Mouse (Mus musculus) frontal cortex, postnatal 36 days (tissue): ENCODE measurements around the gene Hmga1b.
A peak's percentile ranks its signal among the peaks of the same experiment; 100 is the strongest.
"Not testable (repeated sequence)": the region's sequence is repeated elsewhere in the genome, so short reads cannot be mapped to it uniquely, and the experiment has no call there.

Source experiments
- DNase-seq, 2 experiments: peaks; one replicate each; pipeline ENCODE4 v3.0.0; 2022; ENCODE audit warnings: low spot score in 2 of 2

Hmga1b gene

DNA sequence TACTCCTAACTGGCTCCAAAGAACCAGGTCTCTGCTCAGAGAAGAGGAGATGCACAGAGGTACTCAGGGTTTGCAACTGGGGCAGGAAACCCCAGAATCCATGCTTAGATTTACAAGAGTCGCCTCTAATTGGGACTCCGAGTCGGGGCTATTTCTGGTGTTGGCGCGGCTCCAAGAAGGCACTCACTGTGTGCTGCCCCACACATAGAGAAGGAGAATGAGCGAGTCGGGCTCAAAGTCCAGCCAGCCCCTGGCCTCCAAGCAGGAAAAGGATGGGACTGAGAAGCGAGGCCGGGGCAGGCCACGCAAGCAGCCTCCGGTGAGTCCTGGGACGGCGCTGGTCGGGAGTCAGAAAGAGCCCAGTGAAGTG lies at the start of gene Hmga1b:
Gene Hmga1b (plus strand): TSS at position 123 of the 370 bp plus-strand sequence.
- not testable (repeated sequence) for DNase-seq

GRCm38 (mm10) chr11:120713580-120714518 lies 48.7 kb upstream of the Hmga1b start, which contains the start of the genes Cenpx and Lrrc45:
Cenpx (minus strand) TSS chr11:120713738.
Lrrc45 (plus strand) TSS chr11:120713925.
- DNase-seq = peak; percentile 97 to 98

- DNase-seq = no peak
These were observed 48.0 kb upstream of the Hmga1b start for GRCm38 (mm10) chr11:120714546-120714945.

- no peak for DNase-seq
These were observed 47.5 kb upstream of the Hmga1b start for GRCm38 (mm10) chr11:120715131-120715530.

DNA sequence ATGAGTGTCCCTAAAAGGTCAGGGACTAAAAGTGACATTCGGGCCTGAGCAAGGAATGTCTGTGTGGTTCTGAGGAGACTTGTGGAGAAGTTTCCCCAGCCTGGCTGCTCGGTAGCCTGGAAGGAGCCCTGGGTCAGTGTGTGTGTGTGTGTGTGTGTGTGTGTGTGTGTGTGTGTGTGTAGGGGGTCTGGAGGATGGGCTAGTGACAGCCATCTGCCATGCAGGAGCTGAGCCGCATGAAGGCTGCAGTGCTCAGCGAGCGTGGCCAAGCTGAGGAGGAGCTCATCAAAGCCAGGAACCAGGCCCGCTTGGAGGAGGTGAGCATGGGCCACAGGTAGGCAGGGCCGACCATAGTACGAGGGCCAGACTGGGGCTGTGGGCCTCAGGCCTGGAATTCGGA lies 43.4 kb upstream of the Hmga1b start:
- DNase-seq = no peak

- no peak for DNase-seq
These were observed 42.7 kb upstream of the Hmga1b start for GRCm38 (mm10) chr11:120719841-120720376.

- DNase-seq = peak; percentile 82 to 91
These were observed 42.1 kb upstream of the Hmga1b start for GRCm38 (mm10) chr11:120720450-120720849.

DNA sequence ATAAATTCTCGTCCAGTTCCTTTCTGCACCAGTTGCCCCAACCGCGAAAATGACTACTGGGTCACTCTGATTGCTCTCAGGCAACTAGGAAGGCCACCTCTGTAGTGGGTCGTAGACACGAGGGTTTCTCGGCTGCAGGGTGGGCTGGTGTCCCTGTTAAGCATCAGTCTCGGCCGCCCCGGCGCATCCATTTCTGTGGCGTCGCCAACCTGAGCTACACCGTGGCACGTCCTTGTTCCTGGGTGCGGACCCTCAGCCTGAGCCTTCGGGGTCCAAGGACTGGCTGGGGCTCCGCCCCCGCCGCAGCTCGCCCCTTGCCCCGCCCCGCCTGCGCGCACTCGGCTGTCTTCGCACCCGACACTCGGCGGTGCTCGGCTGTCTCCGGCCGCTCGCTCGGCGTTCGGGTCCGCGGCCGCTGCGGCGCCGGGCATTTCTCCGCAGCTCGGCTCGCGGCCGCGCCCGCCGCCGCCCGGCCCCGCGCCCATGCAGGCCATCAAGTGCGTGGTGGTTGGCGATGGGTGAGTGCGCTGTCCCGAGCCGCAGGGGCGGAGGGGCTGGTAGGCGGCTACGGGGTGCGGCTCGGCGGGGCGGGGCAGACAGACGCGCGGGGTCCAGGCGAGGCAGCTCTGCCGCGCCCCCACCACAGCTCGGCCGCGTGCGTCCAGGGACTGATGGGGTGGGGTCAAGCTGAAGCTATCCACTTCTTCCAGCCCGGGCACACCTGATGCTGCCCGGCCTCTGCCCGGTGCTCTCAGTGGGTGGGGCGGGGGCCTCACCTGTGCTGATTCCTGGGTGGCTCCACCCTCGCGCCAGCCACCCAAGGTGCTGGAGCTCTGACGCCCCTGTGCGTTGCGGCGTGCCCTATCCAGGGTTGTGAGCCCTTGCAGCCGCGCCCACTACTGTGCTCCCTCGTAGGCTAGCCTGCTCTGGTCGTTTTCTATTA lies 41.2 kb upstream of the Hmga1b start, which contains the start of gene Rac3:
Gene Rac3 (plus strand): TSS at position 347 of the 943 bp plus-strand sequence.
- DNase-seq = peak; percentile 48 to 59

GRCm38 (mm10) chr11:120722067-120722630 lies 40.4 kb upstream of the Hmga1b start:
- DNase-seq = no peak

GRCm38 (mm10) chr11:120722761-120723382 lies 39.7 kb upstream of the Hmga1b start:
- no peak for DNase-seq

DNA sequence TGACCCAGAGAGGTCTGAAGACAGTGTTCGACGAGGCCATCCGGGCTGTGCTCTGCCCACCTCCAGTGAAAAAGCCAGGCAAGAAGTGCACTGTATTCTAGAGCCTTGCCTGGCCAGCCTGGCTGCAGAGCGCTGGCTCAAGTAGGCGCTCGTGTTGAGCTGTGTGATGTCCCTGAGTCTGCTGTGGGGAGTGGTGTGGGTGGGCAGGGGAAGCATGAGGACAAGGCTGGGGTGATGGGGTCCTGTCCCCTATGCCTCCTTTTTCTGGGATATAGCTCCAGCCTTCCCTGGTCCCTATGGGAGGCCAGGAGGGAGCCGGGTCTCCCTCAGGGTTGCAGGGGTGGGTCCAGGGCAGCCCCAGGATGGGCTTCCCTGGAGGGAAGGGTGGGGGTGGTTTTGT lies 39.1 kb upstream of the Hmga1b start:
- DNase-seq = no peak

GRCm38 (mm10) chr11:120726243-120727168 lies 36.1 kb upstream of the Hmga1b start:
- no peak for DNase-seq

GRCm38 (mm10) chr11:120727169-120727527 lies 35.4 kb upstream of the Hmga1b start, which contains the start of gene Dcxr:
Dcxr (minus strand) TSS chr11:120727281.
- peak; percentile 54 to 71 for DNase-seq

GRCm38 (mm10) chr11:120727564-120727963 lies 35.0 kb upstream of the Hmga1b start:
- no peak for DNase-seq

GRCm38 (mm10) chr11:120728530-120729240 lies 33.9 kb upstream of the Hmga1b start:
- DNase-seq = no peak

GRCm38 (mm10) chr11:120729432-120730050 lies 33.1 kb upstream of the Hmga1b start:
- DNase-seq = not testable (repeated sequence)

- no peak for DNase-seq
These were observed 32.2 kb upstream of the Hmga1b start for GRCm38 (mm10) chr11:120730331-120730870.

DNA sequence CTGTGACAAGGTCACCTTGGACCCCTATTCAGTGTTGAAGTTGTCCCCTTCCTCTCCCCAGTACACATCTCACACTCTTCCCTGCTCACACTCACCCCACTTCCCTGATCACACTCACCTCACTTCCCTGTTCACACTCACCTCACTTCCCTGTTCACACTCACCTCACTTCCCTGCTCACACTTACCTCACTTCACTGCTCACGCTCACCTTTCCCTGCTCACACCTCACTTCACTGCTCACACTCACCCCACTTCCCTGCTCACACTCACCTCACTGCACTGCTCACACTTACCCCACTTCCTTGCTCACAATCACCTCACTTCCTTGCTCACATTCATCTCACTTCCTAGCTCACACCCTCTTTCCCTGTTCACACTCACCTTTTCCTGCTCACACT lies 31.2 kb upstream of the Hmga1b start:
- no peak for DNase-seq
